Mouse (Mus musculus): Measurements from ENCODE around the gene Usp40.

GRCm38 (mm10) chr1:88014671-88015070 lies 6.3 kb upstream of the Usp40 start:
- TF ChIP-seq CTCF (IDR thresholded peaks at IDR 0.05; ENCODE audit: insufficient read depth, low read length) (no peak), POLR2A (IDR thresholded peaks at IDR 0.05; ENCODE audit: borderline replicate concordance, extremely low read depth, low read depth, low read length) (no peak)
